Mouse (Mus musculus): ENCODE results near the gene Zfp319.

DNA sequence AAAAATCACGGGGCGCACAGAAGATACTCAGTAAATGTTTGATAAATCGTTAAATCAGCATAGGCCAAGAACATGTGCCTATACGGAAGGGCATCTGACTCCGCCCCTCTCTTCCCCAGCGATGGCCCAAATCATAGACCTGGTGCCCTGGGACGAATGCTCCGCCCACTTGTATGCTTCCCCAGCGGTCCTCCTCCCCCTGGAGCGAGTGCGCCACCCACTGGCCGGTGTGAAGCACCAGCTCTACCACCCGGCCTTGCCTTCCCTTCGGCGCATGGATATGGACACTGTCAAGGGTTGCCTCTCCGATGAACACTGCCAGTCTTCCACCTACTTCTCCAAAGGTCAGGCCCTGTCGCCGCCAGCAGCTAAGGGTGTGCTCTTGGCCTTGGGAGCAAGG, 18.9 kb downstream of the Zfp319 start:
- TF ChIP-seq NRF1 (IDR thresholded peaks at IDR 0.05; ENCODE audit: low read depth, low read length) (no peak), POLR2A (IDR thresholded peaks at IDR 0.05; ENCODE audit: low read depth, low read length) (no peak), EP300 (IDR thresholded peaks at IDR 0.05; ENCODE audit: low read length) (no peak), ZC3H11A (IDR thresholded peaks at IDR 0.05; ENCODE audit: low read depth, low read length) (no peak), E2F4 (IDR thresholded peaks at IDR 0.05; ENCODE audit: insufficient replicate concordance, low read depth, low read length) (no peak)
